Comparison of ENCODE assay signal across 28 mouse cellular contexts in genomic region chr14:80283726-80284125, GRCm38 (mm10).
"Had no signal": no experiment of that assay in that cellular context is flagged by ENCODE, and none has a peak within 500 bp of the region (broad histone marks: within the 10 kb centered on the region; RNA-seq: fewer than 3 reads in every experiment).

No protein-coding gene starts in this region.

- H3K4me1 ChIP-seq: limb, embryonic 15.5 days; liver, embryonic 12.5 days; liver, embryonic 13.5 days; liver, embryonic 15.5 days; lung, embryonic 15.5 days; megakaryocyte, embryonic 14.5 days; midbrain, embryonic 10.5 days; midbrain, embryonic 12.5 days; midbrain, embryonic 15.5 days; neural tube, embryonic 12.5 days had no signal

- H3K36me3 ChIP-seq: limb, embryonic 10.5 days; limb, embryonic 12.5 days; limb, embryonic 13.5 days; limb, embryonic 15.5 days; liver, embryonic 12.5 days; liver, embryonic 13.5 days; liver, embryonic 15.5 days; lung, embryonic 15.5 days; midbrain, embryonic 10.5 days; midbrain, embryonic 12.5 days; midbrain, embryonic 13.5 days; midbrain, embryonic 15.5 days; neural tube, embryonic 12.5 days had no signal

- H3K27me3 ChIP-seq: limb, embryonic 12.5 days; limb, embryonic 13.5 days; limb, embryonic 15.5 days; liver, embryonic 12.5 days; liver, embryonic 13.5 days; liver, embryonic 15.5 days; lung, embryonic 15.5 days; megakaryocyte, embryonic 14.5 days; midbrain, embryonic 12.5 days; midbrain, embryonic 13.5 days; midbrain, embryonic 15.5 days; neural tube, embryonic 12.5 days had no signal

- H3K9me3 ChIP-seq: limb, embryonic 10.5 days; limb, embryonic 12.5 days; limb, embryonic 13.5 days; limb, embryonic 15.5 days; liver, embryonic 12.5 days; liver, embryonic 13.5 days; liver, embryonic 15.5 days; lung, embryonic 15.5 days; midbrain, embryonic 10.5 days; midbrain, embryonic 12.5 days; midbrain, embryonic 13.5 days; midbrain, embryonic 15.5 days; neural tube, embryonic 12.5 days had no signal

- H3K27ac ChIP-seq: limb, embryonic 10.5 days; limb, embryonic 12.5 days; limb, embryonic 13.5 days; limb, embryonic 15.5 days; liver, embryonic 12.5 days; liver, embryonic 13.5 days; liver, embryonic 14.5 days; liver, embryonic 15.5 days; lung, embryonic 15.5 days; macrophage; midbrain, embryonic 10.5 days; midbrain, embryonic 12.5 days; midbrain, embryonic 13.5 days; midbrain, embryonic 15.5 days; neural tube, embryonic 12.5 days had no signal

- H3K9ac ChIP-seq: limb, embryonic 12.5 days; limb, embryonic 13.5 days; limb, embryonic 15.5 days; liver, embryonic 12.5 days; liver, embryonic 13.5 days; liver, embryonic 14.5 days; liver, embryonic 15.5 days; liver, postnatal 0 days; lung, embryonic 14.5 days; lung, embryonic 15.5 days; midbrain, embryonic 12.5 days; midbrain, embryonic 13.5 days; midbrain, embryonic 15.5 days; neural tube, embryonic 12.5 days had no signal

- H3K4me3 ChIP-seq: limb, embryonic 10.5 days; limb, embryonic 12.5 days; limb, embryonic 13.5 days; limb, embryonic 15.5 days; liver, embryonic 12.5 days; liver, embryonic 13.5 days; liver, embryonic 15.5 days; lung, embryonic 15.5 days; megakaryocyte, embryonic 14.5 days; midbrain, embryonic 10.5 days; midbrain, embryonic 12.5 days; midbrain, embryonic 13.5 days; midbrain, embryonic 15.5 days; myocyte; neural tube, embryonic 12.5 days had no signal

- DNase-seq: left cerebral cortex, postnatal 4 days; liver; liver, embryonic 13.5 days; liver, postnatal 0 days; lung, adult 18-20 months; lung, adult 2 months; lung, embryonic 14.5 days; lung, postnatal 10 days; lung, postnatal 14 days; lung, postnatal 36 days; lung, postnatal 4 days; midbrain, embryonic 14.5 days had no signal
